Mouse (Mus musculus): ENCODE measurements around the gene Ugt1a6a. TPM values are rescaled to one million over a fixed set of nuclear protein-coding genes. Genes with fewer than 3 reads are reported as not detected.

Gene Ugt1a6a
- polyA plus RNA-seq (2014; fragmentation: Illumina TruSeq; extraction: RNeasy Lipid Tissue Mini Kit (QIAGEN cat#74804); ENCODE audit: low replicate concordance), result 29.6 TPM

GRCm38 (mm10) chr1:88134457-88135011, at the start of gene Ugt1a6a:
Ugt1a6a (plus strand) TSS chr1:88134809.

GRCm38 (mm10) chr1:88087513-88087912, 47.1 kb upstream of the Ugt1a6a start, which contains the start of gene Ugt1a8:
Ugt1a8 (plus strand) TSS chr1:88087813.

GRCm38 (mm10) chr1:88094941-88095492, 39.6 kb upstream of the Ugt1a6a start, which contains the start of gene Ugt1a7c:
Ugt1a7c (plus strand) TSS chr1:88095062.

GRCm38 (mm10) chr1:88103019-88103418, 31.6 kb upstream of the Ugt1a6a start, which contains the start of gene Ugt1a6b:
Ugt1a6b (plus strand) TSS chr1:88103252.

GRCm38 (mm10) chr1:88165711-88166110, 31.1 kb downstream of the Ugt1a6a start, which contains the start of gene Ugt1a5:
Ugt1a5 (plus strand) TSS chr1:88166012.

GRCm38 (mm10) chr1:88200456-88200855, 65.8 kb downstream of the Ugt1a6a start, which contains the start of gene Ugt1a2:
Ugt1a2 (plus strand) TSS chr1:88200601.

GRCm38 (mm10) chr1:88205294-88205922, 70.8 kb downstream of the Ugt1a6a start, which contains the start of gene Dnajb3:
Dnajb3 (minus strand) TSS chr1:88205782.

GRCm38 (mm10) chr1:88211812-88212211, 77.2 kb downstream of the Ugt1a6a start, which contains the start of gene Ugt1a1:
Ugt1a1 (plus strand) TSS chr1:88211959.

GRCm38 (mm10) chr1:88226670-88227379, 92.2 kb downstream of the Ugt1a6a start, which contains the start of gene Mroh2a:
Mroh2a (plus strand) TSS chr1:88226986.

Other genes with a start within 250 kb of the Ugt1a6a start
- 54.1 TPM for gene Usp40, start 126.3 kb upstream of the Ugt1a6a start, polyA plus RNA-seq (2014; fragmentation: Illumina TruSeq; extraction: RNeasy Lipid Tissue Mini Kit (QIAGEN cat#74804); ENCODE audit: low replicate concordance)
- gene Ugt1a10, start 79.4 kb upstream of the Ugt1a6a start, polyA plus RNA-seq (2014; fragmentation: Illumina TruSeq; extraction: RNeasy Lipid Tissue Mini Kit (QIAGEN cat#74804); ENCODE audit: low replicate concordance), result not detected
- gene Ugt1a9, start 64.0 kb upstream of the Ugt1a6a start, polyA plus RNA-seq (2014; fragmentation: Illumina TruSeq; extraction: RNeasy Lipid Tissue Mini Kit (QIAGEN cat#74804); ENCODE audit: low replicate concordance), result 145 TPM
- not detected for gene Ugt1a8, start 47.0 kb upstream of the Ugt1a6a start, polyA plus RNA-seq (2014; fragmentation: Illumina TruSeq; extraction: RNeasy Lipid Tissue Mini Kit (QIAGEN cat#74804); ENCODE audit: low replicate concordance)
- gene Ugt1a7c, start 39.7 kb upstream of the Ugt1a6a start, polyA plus RNA-seq (2014; fragmentation: Illumina TruSeq; extraction: RNeasy Lipid Tissue Mini Kit (QIAGEN cat#74804); ENCODE audit: low replicate concordance), result 778 TPM
- 0.71 TPM for gene Ugt1a6b, start 31.6 kb upstream of the Ugt1a6a start, polyA plus RNA-seq (2014; fragmentation: Illumina TruSeq; extraction: RNeasy Lipid Tissue Mini Kit (QIAGEN cat#74804); ENCODE audit: low replicate concordance)
- gene Ugt1a5, start 31.2 kb downstream of the Ugt1a6a start, polyA plus RNA-seq (2014; fragmentation: Illumina TruSeq; extraction: RNeasy Lipid Tissue Mini Kit (QIAGEN cat#74804); ENCODE audit: low replicate concordance), result 1.3 TPM
- 2.4 TPM for gene Ugt1a2, start 65.8 kb downstream of the Ugt1a6a start, polyA plus RNA-seq (2014; fragmentation: Illumina TruSeq; extraction: RNeasy Lipid Tissue Mini Kit (QIAGEN cat#74804); ENCODE audit: low replicate concordance)
- gene Dnajb3, start 71.0 kb downstream of the Ugt1a6a start, polyA plus RNA-seq (2014; fragmentation: Illumina TruSeq; extraction: RNeasy Lipid Tissue Mini Kit (QIAGEN cat#74804); ENCODE audit: low replicate concordance), result 1.6 TPM
- 219 TPM for gene Ugt1a1, start 77.2 kb downstream of the Ugt1a6a start, polyA plus RNA-seq (2014; fragmentation: Illumina TruSeq; extraction: RNeasy Lipid Tissue Mini Kit (QIAGEN cat#74804); ENCODE audit: low replicate concordance)
- gene Mroh2a, start 92.2 kb downstream of the Ugt1a6a start, polyA plus RNA-seq (2014; fragmentation: Illumina TruSeq; extraction: RNeasy Lipid Tissue Mini Kit (QIAGEN cat#74804); ENCODE audit: low replicate concordance), result 0.11 TPM
- 67.5 TPM for gene Hjurp, start 142.8 kb downstream of the Ugt1a6a start, polyA plus RNA-seq (2014; fragmentation: Illumina TruSeq; extraction: RNeasy Lipid Tissue Mini Kit (QIAGEN cat#74804); ENCODE audit: low replicate concordance)
- not detected for gene Trpm8, start 142.9 kb downstream of the Ugt1a6a start, polyA plus RNA-seq (2014; fragmentation: Illumina TruSeq; extraction: RNeasy Lipid Tissue Mini Kit (QIAGEN cat#74804); ENCODE audit: low replicate concordance)

All from small intestine, adult 10 weeks (tissue).